Mouse (Mus musculus) hindbrain, embryonic 15.5 days (tissue): ENCODE results near the gene Fbln5. TPM values are rescaled to one million over a fixed set of nuclear protein-coding genes. Genes with fewer than 3 reads are reported as not detected.
A peak's percentile ranks its signal among the peaks of the same experiment; 100 is the strongest.

Experiments used
- ATAC-seq: fragments of 200-750 bp; cut with Nextera tagmentation; 2 replicates; pipeline ENCODE4 v1.8.0; 2017; ENCODE audit warnings: low read depth, moderate number of reproducible peaks, moderate TSS enrichment; ENCODE audit not compliant: low FRiP score
- H3K27ac ChIP-seq: fragments of 300-500 bp; sonication (generic); replicated peaks from 2 replicates; pipeline ENCODE4 v1.5.1; 2015; ENCODE audit warnings: mild to moderate bottlenecking, inconsistent platforms
- H3K27me3 ChIP-seq: fragments of 300-500 bp; sonication (generic); 2 replicates; pipeline ENCODE4 v1.6.1; 2015; ENCODE audit warnings: control low read depth, inconsistent platforms
- H3K36me3 ChIP-seq: fragments of 300-500 bp; sonication (generic); 2 replicates; pipeline ENCODE4 v1.6.1; 2015; ENCODE audit warnings: control low read depth, inconsistent platforms
- H3K4me1 ChIP-seq: fragments of 300-500 bp; sonication (generic); replicated peaks from 2 replicates; pipeline ENCODE4 v1.6.1; 2015; ENCODE audit warnings: control low read depth, inconsistent platforms
- H3K4me2 ChIP-seq: fragments of 300-500 bp; sonication (generic); 2 replicates; pipeline ENCODE4 v1.6.1; 2015; ENCODE audit warnings: moderate library complexity, mild to moderate bottlenecking, inconsistent platforms
- H3K4me3 ChIP-seq: fragments of 300-500 bp; sonication (generic); 2 replicates; pipeline ENCODE4 v1.5.1; 2015; ENCODE audit warnings: mild to moderate bottlenecking, inconsistent platforms
- H3K9ac ChIP-seq: fragments of 300-500 bp; sonication (generic); 2 replicates; pipeline ENCODE4 v1.6.1; 2015; ENCODE audit warnings: inconsistent platforms
- H3K9me3 ChIP-seq: fragments of 300-500 bp; sonication (generic); 2 replicates; pipeline ENCODE4 v1.6.1; 2016; ENCODE audit warnings: control low read depth, inconsistent platforms
- WGBS: fragments of 180-500 bp; shearing (Covaris S2); methylation state at CpG from one replicate; pipeline ENCODE4 v1.1.7; 2015; 5-methylcytosine and 5-hydroxymethylcytosine counted together
- polyA plus RNA-seq: library from polyadenylated mRNA; unstranded; fragments of >200 nt; fragmentation: Nextera tagmentation; extraction: Ambion mirVana; gene quantifications from 2 replicates; pipeline ENCODE4 v1.2.1, GENCODE M21; 2015

Gene Fbln5
- polyA plus RNA-seq, 1 experiment from 2014 or later: 15.0 TPM

GRCm38 (mm10) chr12:101832179-101833114, 13.6 kb upstream of the Fbln5 start:
- 92% methylated on average over 7 of the region's 7 CpGs for WGBS
- no peaks in the 10 kb centered on the region for H3K4me1 ChIP-seq
- no peaks in the 10 kb centered on the region for H3K27me3 ChIP-seq
- ATAC-seq: no peak
- H3K27ac ChIP-seq: no peak overlapping the region
- no peak overlapping the region for H3K4me3 ChIP-seq
- no peaks in the 10 kb centered on the region for H3K9me3 ChIP-seq
- H3K4me2 ChIP-seq: no peak overlapping the region
- peaks cover 6% of the 10 kb centered on the region; the same call in 1 of the 2 replicates for H3K36me3 ChIP-seq
- no peak overlapping the region for H3K9ac ChIP-seq

DNA sequence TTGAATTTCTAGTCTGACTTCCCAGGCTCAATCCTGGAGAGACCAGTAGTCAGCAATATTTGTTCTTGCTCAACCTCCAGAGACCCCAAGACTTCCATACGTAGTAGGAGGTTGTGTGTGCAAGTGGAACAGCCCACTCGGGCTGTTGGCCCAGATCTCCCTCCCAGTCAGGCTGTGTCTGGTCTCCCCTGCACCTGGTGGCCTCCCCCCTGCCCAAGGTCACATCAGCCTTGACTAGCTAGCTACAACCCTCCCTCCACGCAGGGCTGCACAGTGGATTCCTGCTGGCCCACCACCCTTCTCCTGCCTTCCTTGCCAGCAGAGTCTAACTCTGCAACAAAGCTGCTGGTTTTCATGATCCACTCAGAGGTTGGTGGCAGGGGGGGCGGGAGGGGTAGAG, 12.4 kb upstream of the Fbln5 start:
- WGBS: 82% methylated on average over 4 of the region's 4 CpGs

GRCm38 (mm10) chr12:101823161-101823560, 4.3 kb upstream of the Fbln5 start:
- Histone ChIP-seq H3K4me3 (no peak overlapping the region), H3K27ac (no peak overlapping the region), H3K36me3 (no peaks in the 10 kb centered on the region), H3K4me1 (peaks cover 13% of the 10 kb centered on the region), H3K9me3 (no peaks in the 10 kb centered on the region), H3K4me2 (no peak overlapping the region), H3K9ac (no peak overlapping the region), H3K27me3 (peaks cover 9% of the 10 kb centered on the region; the same call in 1 of the 2 replicates)
- 92% methylated on average over 4 of the region's 4 CpGs for WGBS
- no peak for ATAC-seq

More for the DNA sequence above, 12.4 kb upstream of the Fbln5 start:
- ATAC-seq: 0 out of 2 replicates have a peak, but pooled peaks have one; percentile 48
- Histone ChIP-seq H3K4me1 (no peaks in the 10 kb centered on the region), H3K9ac (no peak overlapping the region), H3K4me2 (no peak overlapping the region), H3K27me3 (no peaks in the 10 kb centered on the region), H3K9me3 (no peaks in the 10 kb centered on the region), H3K36me3 (no peaks in the 10 kb centered on the region), H3K4me3 (no peak overlapping the region), H3K27ac (no peak overlapping the region)

- peaks cover 9% of the 10 kb centered on the region for H3K27me3 ChIP-seq
- no peak overlapping the region for H3K9ac ChIP-seq
- H3K4me2 ChIP-seq: no peak overlapping the region
- H3K4me3 ChIP-seq: no peak overlapping the region
- no peak for ATAC-seq
- peaks cover 13% of the 10 kb centered on the region for H3K4me1 ChIP-seq
- H3K9me3 ChIP-seq: no peaks in the 10 kb centered on the region
- H3K27ac ChIP-seq: no peak overlapping the region
- H3K36me3 ChIP-seq: no peaks in the 10 kb centered on the region
- 54% methylated on average over 3 of the region's 3 CpGs for WGBS
Observed at GRCm38 (mm10) chr12:101821596-101821995, 2.7 kb upstream of the Fbln5 start.

DNA sequence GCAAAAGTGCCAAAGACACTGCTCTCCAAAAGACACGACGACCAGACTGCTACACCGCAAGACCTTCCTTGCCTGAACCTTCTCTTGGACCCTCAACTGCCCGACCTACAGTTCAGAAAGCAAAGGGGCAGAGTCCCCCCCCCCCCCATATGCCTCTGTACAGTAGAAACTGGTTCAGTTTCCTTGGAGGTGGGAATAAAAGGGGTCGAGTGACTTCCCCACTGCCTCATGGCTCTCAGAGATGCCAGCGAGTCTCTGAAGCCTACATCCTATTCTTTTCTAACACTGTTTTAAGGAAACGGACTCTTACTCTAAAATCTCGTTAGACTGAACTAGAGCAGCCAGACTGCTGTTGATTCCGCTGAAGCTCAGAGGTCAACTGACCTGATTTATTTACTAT, 715 bp upstream of the Fbln5 start:
- ATAC-seq: 0 out of 2 replicates have a peak, but pooled peaks have one; percentile 39
- Histone ChIP-seq H3K4me2 (peak overlapping the region; percentile 98), H3K9me3 (no peaks in the 10 kb centered on the region), H3K4me1 (peaks cover 13% of the 10 kb centered on the region), H3K4me3 (peak overlapping the region; percentile 50), H3K9ac (no peak overlapping the region), H3K27ac (no peak overlapping the region), H3K27me3 (peaks cover 9% of the 10 kb centered on the region), H3K36me3 (no peaks in the 10 kb centered on the region)
- WGBS: 40% methylated on average over 9 of the region's 9 CpGs

DNA sequence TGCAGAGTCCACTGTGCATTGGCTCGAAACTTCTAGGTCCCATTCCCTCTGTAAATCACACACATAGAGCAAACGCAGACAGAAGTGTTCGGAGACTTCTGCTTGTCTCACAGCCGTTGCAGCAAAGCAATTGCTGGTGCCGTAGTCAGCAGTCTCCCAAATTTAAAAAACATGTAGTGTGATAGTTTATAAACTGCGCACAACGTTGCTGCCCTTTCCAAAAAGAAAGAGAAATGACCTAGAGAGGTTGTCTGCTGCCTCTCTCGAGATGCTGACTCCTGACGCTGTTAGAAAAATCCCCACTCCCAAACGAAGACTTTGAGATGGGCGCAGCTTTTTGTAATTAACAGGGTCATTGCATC, 628 bp downstream of the Fbln5 start:
- no peaks in the 10 kb centered on the region for H3K9me3 ChIP-seq
- no peaks in the 10 kb centered on the region for H3K36me3 ChIP-seq
- no peak overlapping the region for H3K27ac ChIP-seq
- ATAC-seq: no peak
- H3K27me3 ChIP-seq: peaks cover 9% of the 10 kb centered on the region
- peak overlapping the region; percentile 98 for H3K4me2 ChIP-seq
- peak overlapping the region; percentile 50 for H3K4me3 ChIP-seq
- peaks cover 13% of the 10 kb centered on the region for H3K4me1 ChIP-seq
- H3K9ac ChIP-seq: no peak overlapping the region
- 31% methylated on average over 11 of the region's 11 CpGs for WGBS

- no peak overlapping the region for H3K27ac ChIP-seq
- no peak overlapping the region for H3K9ac ChIP-seq
- H3K36me3 ChIP-seq: no peaks in the 10 kb centered on the region
- ATAC-seq: no peak
- H3K4me1 ChIP-seq: peaks cover 13% of the 10 kb centered on the region
- 47% methylated on average over 5 of the region's 5 CpGs for WGBS
- no peaks in the 10 kb centered on the region for H3K9me3 ChIP-seq
- no peak overlapping the region for H3K4me2 ChIP-seq
- H3K27me3 ChIP-seq: peaks cover 9% of the 10 kb centered on the region
- H3K4me3 ChIP-seq: no peak overlapping the region
Observed at GRCm38 (mm10) chr12:101816810-101817209, 2.0 kb downstream of the Fbln5 start.

GRCm38 (mm10) chr12:101815796-101816195, 3.1 kb downstream of the Fbln5 start:
- Histone ChIP-seq H3K36me3 (no peaks in the 10 kb centered on the region), H3K9ac (no peak overlapping the region), H3K4me3 (no peak overlapping the region), H3K4me2 (no peak overlapping the region), H3K27ac (no peak overlapping the region), H3K4me1 (peaks cover 13% of the 10 kb centered on the region), H3K9me3 (no peaks in the 10 kb centered on the region), H3K27me3 (peaks cover 7% of the 10 kb centered on the region)
- ATAC-seq: no peak
- 93% methylated on average over 6 of the region's 6 CpGs for WGBS

DNA sequence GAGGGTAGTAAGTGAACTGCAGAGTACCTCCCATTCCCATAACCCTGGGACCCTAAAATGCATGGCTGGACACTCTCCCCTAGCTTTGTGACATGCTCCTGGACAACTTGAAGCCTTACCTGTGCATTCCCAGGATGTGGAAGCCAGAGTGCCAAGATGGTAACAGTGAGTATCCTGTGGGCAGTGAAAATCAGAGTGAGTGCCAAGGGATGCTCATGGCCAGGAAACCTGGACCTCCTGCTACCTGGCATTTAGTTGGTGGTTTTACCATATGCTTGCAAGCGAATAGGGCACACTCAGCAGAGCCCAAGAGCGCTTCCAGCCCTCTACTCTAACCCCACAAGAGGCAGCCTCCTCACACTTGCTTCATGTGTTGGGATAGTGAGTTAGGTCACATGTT, 4.4 kb downstream of the Fbln5 start:
- Histone ChIP-seq H3K4me2 (no peak overlapping the region), H3K4me3 (no peak overlapping the region), H3K27ac (no peak overlapping the region), H3K9ac (no peak overlapping the region), H3K4me1 (peaks cover 10% of the 10 kb centered on the region), H3K36me3 (no peaks in the 10 kb centered on the region), H3K9me3 (no peaks in the 10 kb centered on the region), H3K27me3 (peaks cover 1% of the 10 kb centered on the region; the same call in 1 of the 2 replicates)
- ATAC-seq: no peak
- 93% methylated on average over 2 of the region's 2 CpGs for WGBS

DNA sequence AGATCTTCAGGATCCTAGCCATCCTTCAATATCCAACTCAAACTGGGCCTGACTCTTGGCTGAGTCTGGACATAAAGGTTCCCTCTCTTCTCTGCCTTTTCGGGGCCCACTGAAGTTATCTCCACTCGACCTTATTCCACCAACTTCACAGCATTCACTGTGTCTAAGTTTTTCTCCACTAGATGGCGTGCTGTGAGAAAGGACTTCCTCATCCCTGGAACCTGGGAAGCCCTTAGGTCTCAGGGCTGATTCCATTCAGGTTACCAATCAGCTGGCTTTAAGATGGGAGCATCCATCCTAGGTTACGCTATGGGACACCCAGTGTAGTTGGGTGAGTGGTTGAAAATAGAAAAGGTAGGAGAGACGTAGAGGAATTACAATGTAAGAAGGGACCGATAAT, 7.7 kb downstream of the Fbln5 start:
- WGBS: 73% methylated on average over 6 of the region's 6 CpGs
- Histone ChIP-seq H3K4me2 (no peak overlapping the region), H3K9ac (no peak overlapping the region), H3K27ac (no peak overlapping the region), H3K36me3 (no peaks in the 10 kb centered on the region), H3K9me3 (no peaks in the 10 kb centered on the region), H3K4me3 (no peak overlapping the region), H3K27me3 (no peaks in the 10 kb centered on the region), H3K4me1 (no peaks in the 10 kb centered on the region)
- no peak for ATAC-seq

GRCm38 (mm10) chr12:101810515-101810914, 8.3 kb downstream of the Fbln5 start:
- no peak for ATAC-seq
- Histone ChIP-seq H3K9ac (no peak overlapping the region), H3K27me3 (no peaks in the 10 kb centered on the region), H3K4me2 (no peak overlapping the region), H3K27ac (no peak overlapping the region), H3K36me3 (no peaks in the 10 kb centered on the region), H3K4me3 (no peak overlapping the region), H3K4me1 (no peaks in the 10 kb centered on the region), H3K9me3 (no peaks in the 10 kb centered on the region)
- WGBS: 64% methylated on average over 2 of the region's 2 CpGs

GRCm38 (mm10) chr12:101807400-101807799, 11.5 kb downstream of the Fbln5 start:
- Histone ChIP-seq H3K4me1 (no peaks in the 10 kb centered on the region), H3K9me3 (no peaks in the 10 kb centered on the region), H3K4me3 (no peak overlapping the region), H3K36me3 (no peaks in the 10 kb centered on the region), H3K27me3 (no peaks in the 10 kb centered on the region), H3K4me2 (no peak overlapping the region), H3K9ac (no peak overlapping the region), H3K27ac (no peak overlapping the region)
- 50% methylated on average over 2 of the region's 2 CpGs for WGBS
- ATAC-seq: no peak
